Mouse (Mus musculus): ENCODE data around the gene Rgs7. TPM values are rescaled to one million over a fixed set of nuclear protein-coding genes. Genes with fewer than 3 reads are reported as not detected.

Gene Rgs7
- polyA plus RNA-seq, 1 experiment, result 0.72 TPM

DNA sequence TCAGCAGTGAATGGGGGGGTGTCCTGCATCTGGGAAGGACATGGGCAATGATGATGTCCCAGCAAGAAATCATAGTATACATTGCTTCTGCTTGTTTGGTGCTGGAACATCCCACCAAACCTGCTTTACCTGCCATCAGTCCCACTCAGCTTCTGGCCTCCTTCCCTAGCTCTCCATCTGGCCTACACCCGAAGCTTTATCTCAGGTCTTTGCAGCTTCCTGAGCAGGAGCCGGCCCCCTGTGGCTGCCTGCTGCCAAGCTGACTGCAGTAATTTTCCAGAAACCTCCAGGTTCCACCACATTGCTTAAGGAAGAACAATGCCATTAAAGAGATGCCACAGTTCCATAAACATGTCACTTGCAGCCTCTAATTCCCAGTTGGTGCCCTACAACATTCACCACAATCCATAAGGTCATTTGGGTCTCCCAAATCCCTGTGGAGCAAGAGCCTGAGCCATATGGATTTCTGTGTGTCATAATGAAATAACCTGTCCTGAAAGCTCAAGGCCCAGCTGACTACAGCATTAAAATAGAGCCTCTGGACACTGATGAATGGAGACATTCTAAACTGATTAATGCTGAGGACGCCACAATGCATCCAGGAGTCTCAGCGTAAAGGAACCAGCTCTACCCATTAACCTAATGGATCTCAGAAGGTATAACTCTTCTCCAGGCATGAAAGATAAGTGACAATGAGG is 60.8 kb downstream of the Rgs7 start:
- DNase-seq (ENCODE audit: low spot score), result no peak

DNA sequence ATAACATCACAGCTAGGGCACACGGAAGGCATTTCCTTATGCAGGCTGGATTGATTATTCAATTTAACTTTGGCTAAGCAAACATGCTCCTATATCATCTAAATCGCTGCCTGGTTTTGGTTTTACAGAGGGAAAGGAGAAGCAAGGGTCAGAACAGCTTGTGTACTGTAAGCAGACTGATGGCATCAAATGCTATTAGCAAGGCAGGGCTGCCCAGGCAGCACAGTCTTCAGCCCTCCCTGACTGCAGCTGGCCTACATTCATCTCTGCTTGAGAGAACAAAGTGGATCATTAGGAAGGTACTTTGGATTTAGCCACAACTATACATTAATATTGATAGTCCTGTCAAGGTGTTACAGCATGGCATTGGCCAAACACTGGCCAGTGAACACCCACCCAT is 65.2 kb downstream of the Rgs7 start:
- DNase-seq (ENCODE audit: low spot score), result no peak

DNA sequence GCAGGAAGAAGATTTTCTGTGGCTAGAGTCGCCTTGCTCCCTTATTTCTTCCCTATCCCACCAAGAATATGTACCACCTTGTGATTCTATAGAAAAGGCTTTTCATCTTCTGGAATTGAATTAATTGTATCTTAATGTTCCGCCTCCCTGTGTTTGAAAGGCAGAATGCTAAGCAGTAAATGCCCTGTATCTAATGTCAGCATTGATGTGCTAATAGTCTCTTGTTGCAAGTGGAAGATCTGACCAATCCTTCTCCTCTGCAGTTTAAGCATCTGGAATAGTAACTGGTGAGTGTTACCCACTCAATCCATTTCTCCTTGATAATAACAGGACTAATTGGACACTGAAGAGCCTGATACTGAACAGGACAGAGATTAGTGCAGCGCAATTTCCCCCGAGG is 65.9 kb downstream of the Rgs7 start:
- DNase-seq (ENCODE audit: low spot score), result no peak

DNA sequence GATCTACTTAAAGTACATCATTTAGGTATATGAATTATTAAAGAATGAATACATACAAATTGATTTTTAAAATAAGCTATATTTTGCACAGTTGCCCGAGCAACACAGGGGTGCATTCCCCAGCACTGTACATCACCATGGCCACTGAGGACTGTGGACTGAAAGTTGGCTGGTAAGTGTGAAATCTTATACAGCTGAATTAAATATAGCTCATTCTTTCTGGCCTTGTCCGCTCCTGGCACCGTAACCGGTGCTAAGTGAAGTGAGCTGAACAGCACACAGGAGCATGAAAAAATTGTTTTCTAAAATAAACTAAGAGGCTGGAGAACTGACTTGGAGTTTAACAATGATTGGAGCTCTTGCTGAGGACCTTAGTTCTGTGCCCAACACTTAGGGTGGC is 71.4 kb downstream of the Rgs7 start:
- DNase-seq (ENCODE audit: low spot score), result no peak

DNA sequence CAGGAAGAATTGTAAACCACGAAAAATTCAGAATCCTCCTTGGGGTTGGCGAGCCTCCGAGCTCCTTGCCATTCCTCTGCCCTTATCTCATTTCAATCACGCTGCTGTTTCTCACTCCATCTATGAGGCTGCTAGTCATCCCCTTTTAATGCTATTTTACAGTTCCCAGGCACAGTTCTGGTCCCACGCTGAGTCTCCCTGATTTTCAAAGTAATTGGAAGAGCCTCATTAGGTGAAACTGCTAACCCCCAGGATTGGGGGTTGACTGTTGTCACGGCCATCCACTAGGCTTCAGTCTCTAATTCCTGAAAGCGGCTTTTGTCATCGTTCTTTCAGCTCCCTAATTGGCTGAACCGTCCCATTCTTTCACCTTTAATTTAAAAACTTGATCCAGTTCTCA is 76.6 kb downstream of the Rgs7 start:
- no peak for DNase-seq (ENCODE audit: low spot score)

DNA sequence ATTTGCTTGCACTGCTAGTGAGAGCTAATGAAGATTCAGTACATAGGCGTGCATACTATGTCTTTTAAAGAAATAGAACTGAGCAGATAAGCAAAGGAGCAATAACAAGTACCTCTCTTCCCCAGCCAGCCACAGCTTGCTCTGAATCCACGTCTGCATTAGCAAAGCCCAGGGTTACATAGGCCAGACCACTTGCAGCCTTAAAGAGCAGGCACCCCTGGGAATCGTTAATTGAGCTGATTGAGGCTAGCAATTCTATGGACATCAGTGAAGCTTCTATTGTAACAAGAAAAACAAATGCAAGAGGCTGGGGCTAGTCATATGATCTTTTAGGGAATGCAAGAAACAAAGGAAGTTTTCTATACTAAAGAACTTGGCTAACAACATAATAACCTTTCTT is 81.9 kb downstream of the Rgs7 start:
- no peak for DNase-seq (ENCODE audit: low spot score)

DNA sequence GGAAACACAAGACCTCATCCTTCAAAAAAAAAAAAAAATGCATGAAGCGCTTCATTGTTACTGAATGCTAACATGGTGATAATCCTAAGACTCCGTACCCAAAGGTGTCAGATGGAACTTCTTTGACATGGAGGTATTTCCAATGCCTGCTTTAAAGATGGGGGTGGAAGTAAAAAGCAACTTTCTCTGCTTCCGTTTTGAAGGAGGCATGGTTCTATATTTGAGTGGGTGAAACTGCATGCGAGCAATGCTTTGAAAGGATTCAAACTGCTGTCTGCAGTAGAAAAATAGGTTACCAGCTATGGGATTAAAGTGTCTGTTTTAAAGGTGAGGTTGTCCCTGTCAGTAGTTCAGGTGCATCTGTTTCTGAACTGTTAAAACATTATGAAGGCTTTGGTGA is 100.4 kb downstream of the Rgs7 start:
- DNase-seq (ENCODE audit: low spot score), result no peak

DNA sequence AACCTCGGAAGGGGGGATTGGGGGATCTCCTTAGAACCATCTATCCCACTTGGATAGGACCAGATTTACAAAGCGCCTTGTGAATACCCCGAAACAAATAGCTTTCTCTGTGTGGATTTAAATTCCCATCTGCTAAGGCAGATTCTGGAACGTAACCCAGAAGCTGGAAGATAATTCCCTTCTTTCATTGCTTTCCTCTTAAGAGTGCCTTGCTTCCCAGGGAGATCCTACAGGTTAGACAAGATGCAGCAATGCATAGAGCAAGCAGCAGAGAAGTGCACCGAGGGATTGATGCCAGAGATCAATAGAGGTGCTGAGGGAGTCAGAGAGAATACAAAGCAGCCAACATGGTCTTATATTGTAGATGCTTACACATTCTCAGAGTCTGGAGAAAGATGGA is 103.0 kb downstream of the Rgs7 start:
- no peak for DNase-seq (ENCODE audit: low spot score)

DNA sequence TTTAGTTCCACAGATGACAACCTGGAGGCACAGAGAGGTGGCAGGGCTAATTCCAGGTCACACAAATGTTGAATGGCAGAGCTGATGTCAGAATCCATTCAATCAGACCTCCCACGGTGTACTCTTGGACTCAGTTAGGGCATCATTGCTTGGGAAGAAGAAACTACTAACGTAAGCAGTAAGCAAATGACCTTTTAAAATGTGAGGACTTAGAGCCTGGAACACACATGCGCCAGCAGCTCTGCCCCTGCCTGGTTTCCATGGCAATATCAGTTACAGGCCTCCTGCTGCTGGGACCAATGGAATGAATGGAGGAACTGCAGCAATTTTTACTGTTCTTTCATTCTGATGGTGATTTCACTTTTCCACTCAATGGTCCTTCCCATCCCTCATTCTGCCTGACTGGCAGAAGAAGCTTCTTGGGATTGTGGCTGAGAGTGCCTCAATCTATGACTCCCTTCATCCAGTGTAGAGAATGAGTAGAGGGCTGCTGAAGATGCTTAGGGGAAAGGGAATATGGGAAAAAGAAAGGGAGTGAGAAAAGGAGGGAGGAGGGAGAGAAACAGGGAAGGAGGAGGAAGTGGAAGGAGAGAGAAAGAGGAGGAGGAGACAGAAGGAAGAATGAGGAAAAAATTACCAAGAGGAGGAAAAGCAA is 106.6 kb downstream of the Rgs7 start:
- no peak for DNase-seq (ENCODE audit: low spot score)

DNA sequence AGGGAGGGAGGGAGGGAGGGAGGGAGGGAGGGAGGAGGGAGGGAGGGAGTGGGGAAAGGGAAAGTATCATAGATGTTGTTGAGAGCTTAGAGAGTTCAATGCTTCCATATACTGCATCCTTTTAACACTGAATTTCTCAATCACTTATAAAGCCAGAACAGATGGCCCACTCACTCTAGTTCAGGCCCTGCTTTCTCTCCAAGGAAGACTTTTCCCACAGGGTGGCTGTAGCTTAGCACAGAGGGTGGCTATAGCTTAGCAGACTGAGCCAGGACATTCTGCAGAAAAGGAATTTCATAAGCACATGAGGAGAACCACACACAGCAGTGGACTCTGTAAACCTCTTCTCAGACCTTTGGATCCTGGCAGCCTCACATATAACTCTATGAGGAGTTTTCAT is 119.7 kb downstream of the Rgs7 start:
- DNase-seq (ENCODE audit: low spot score), result no peak

DNA sequence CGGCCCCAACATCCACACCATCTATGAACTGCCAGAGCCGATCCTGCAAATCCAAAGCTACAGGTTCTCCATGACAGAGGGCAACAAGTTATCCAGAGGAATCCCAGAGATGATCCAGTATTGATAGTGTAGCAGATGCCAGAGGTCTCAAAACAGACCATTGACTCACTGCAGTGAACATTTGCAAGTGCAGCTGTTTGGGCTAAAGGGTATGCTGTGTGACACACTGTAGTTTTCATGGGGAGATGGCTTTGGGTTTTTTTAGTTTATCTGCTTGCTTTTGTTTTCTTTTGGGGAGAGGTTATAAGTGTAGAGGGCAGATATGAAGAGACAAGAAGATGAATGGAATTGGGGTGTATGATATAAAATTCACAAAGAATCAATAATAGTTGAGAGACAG is 124.2 kb downstream of the Rgs7 start:
- no peak for DNase-seq (ENCODE audit: low spot score)

DNA sequence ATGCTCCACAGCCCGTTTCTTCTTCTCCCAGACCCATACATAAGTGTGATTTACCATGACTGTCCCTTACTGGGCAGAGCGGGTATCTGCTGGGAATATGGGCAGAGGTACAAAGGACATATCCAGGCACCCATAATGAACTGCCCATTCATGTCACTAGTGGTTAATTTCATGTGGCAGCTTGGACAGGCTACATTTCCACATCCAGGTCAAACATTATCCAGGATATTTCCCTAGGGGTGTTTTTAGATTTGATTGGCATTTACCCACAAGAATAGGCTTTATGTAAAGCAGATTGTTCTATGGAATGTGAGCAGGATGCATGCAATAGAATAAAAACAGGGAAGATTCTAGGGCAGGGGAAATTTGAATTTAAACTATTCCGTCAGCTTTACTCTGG is 128.7 kb downstream of the Rgs7 start:
- DNase-seq (ENCODE audit: low spot score), result no peak

DNA sequence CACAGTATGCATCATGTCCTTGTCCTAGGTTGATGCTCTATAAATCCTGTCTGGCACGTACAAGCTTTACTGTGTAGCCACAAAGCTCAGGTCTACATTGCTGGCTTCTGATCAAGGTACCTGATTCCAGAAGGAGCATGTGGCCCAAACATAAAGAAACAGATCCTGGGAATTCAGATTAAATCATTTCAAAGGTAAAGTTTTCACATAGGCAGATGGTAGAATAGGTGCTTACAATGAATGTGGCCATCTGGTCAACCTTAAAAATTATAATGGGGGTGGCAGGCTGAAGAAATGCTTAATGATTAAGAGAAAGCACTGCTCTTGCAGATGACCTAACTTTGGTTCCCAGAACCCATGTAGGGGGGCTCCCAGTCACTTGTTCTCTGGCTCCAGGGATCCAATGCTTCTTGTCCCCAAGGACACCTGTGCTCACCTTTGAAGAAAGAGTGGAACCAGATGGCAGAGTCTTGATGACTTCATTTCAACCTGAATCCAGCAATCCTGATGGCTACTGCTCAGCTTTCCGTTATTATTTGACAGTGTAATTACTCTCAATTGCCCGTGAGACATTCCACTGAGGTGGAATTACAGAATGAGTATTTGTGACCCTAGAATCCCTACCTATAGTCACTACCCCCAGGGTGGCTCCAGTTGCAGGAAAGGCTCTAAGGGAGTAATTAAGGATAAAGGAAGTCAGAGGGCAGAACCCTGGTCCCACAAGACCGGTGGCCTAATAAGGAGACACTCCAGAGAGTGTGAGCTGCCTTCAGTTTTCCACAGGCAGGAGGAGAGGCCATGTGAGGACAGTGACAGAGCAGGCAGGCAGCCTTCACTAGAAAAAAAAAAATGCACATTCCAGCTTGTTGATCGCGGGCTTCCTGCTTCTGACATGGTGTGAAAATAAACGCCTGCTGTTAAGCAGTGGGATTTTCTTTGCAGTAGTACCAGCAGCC is 132.6 kb downstream of the Rgs7 start:
- no peak for DNase-seq (ENCODE audit: low spot score)

DNA sequence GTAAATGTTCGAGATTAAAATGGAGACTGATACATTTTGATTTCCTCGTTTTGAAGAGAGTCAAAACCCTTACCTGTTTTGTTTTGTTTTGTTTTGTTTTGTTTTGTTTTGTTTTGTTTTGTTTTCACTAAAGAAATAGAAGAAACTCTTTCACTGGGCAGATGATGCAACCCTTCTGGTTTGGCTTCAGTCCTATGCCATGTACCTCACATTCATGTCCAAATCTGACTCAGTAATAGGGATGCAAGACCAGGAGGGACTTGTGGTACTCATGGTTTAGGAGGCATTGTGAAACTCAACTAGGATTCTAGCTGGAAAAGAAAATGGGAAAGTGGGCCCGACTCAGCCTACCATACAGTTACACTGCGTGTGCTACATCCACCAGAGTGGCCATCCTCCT is 139.4 kb downstream of the Rgs7 start:
- DNase-seq (ENCODE audit: low spot score), result no peak

DNA sequence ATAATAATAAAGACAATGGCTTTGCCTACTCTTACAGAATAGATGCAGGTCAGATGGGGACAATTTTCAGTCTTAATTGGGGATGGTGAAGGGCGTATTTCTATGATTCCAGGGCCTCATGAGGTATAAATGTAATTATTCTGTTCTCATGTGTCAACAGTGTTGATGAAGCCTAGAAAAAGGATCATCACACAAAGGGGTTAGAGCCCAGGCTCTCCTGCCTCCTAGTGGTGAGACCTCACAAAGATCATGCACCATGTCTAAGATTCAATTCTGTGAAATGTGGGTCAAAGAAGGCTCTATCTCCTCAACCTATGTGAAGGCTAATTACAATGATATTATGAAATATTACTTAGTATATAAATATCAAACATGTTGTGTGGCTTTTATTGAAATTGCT is 146.1 kb downstream of the Rgs7 start:
- no peak for DNase-seq (ENCODE audit: low spot score)

DNA sequence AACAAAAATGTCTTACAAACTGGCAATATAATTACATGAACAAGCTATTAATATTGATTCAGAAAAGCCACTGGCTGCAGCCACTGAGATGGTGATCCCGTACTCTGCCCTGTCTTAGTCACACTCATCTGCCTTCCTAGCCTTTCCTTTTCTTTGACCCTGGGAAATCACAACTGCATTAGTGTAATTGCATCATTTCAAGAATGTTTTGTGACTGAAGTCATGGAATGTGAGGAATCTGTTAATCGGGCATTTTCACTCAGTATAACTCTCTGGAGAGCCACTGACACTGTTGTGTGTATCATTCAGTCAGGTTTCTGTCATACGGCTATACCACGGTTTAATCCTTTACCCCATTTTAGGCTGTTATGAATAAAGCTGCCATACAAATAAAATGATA is 156.1 kb downstream of the Rgs7 start:
- DNase-seq (ENCODE audit: low spot score), result no peak

DNA sequence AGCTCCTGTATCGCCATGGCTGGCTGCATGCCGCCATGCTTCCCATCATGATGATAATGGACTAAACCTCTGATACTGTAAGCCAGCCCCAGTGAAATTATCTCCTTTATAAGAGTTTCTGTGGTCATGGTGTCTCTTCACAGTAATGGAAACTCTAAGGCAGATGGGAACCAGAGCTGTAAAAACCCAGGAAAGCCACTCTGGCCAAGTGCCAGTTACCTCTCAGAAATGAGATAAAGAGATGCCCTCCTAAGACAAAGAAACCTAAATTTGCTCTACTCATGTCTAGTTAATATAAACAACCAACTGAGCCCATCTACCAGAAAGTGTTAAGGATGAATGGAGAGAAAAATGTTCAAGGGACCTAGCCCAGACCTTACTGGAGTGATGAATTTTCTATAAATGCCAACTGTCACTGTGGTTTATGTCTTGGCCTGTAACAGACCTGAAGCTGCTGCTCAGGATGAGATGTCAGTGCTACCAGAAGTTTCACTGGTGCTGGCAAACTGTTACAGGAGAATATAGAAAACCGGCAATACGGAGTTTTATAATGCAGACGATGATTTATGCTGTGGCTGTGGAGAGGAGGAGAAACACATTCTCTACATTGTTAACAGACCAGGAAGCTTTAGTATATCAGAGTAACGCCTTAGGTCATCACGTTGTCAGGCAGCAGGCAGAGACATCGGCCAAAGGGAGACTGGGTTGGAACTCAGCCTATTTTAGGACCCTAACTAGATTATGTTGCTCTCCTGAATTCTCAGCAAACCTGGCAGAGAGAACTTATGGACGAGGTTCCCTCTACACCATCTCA is 159.1 kb downstream of the Rgs7 start:
- DNase-seq (ENCODE audit: low spot score), result no peak

DNA sequence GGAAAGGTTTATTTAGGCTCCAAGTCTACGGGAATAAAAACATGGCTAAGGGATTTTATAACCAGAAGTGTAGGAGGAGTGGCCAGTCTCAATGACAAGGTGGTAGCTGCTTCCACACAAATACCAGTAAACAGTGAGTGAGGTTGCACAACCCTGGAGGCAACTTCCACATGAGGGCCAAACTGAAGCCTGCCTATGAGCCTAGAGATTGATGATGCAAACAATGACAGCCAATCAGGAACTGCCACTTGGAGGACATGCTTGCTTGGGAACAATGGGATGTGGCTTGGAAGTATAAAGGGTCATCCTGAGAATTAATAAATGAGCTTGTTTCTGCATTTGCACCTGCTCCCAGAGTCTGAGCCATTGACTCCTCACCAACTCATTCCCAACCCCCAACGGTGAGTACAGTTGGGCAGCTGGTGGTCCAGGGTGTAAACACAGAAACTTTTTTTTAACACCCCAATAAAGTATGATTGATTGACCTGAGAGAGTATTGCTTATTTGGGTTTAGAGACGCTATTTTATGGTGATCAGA is 162.3 kb downstream of the Rgs7 start:
- DNase-seq (ENCODE audit: low spot score), result no peak

DNA sequence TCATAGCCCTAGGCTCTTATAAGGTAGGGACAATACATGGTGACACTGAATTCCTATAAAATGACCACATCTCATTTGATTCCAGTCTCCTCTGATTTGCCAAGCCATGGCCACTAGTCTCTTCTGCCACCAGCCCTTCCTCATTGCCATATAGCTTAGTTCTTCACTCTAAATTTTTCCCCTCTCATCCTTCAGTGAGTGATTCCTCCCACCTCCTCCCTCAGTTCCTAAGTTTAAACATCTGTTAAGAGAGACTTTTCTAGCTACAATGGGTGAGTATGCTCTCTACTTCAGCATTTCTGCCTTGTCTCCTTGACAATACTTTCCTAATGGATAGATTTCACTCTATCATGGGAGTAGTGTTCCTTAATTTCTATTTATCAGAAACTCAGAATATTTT is 169.5 kb downstream of the Rgs7 start:
- DNase-seq (ENCODE audit: low spot score), result no peak

DNA sequence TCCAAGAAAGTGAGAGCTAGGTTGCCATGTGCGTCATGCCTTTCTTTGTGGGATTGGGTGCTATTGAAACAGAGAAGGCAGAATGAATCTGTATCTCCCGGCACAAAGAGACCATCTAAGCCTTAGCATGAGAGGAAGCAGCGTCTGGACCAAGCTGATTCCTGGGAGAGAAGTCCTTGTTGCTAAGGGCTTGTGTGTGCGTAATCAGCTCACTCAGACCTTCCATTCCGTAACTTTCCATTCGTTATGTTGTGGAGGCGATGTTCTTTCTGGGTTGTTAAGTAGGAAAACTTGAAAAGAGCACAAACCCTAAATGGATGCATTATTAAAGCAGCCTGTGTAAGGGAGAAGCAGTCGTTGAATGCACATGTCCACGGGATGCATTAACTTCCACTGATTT is 173.1 kb downstream of the Rgs7 start:
- no peak for DNase-seq (ENCODE audit: low spot score)

DNA sequence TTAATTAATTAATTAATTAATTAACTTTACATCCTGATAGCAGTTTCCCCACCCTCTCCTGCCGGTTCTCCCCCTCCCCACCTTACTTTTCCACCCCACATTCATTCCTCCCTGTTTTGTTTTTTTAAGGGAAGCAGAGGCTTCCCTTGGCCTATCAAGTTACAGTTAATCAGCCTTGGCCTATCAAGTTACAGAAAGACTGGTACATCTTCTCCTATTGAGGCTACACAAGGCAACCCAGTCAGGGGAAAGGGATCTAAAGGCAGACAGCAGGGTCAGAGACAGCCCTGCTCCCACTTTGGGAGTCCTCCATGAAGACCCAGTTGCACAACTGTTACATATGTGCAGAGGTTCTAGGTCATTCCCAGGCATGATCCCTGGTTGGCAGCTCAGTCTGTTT is 175.0 kb downstream of the Rgs7 start:
- DNase-seq (ENCODE audit: low spot score), result no peak

DNA sequence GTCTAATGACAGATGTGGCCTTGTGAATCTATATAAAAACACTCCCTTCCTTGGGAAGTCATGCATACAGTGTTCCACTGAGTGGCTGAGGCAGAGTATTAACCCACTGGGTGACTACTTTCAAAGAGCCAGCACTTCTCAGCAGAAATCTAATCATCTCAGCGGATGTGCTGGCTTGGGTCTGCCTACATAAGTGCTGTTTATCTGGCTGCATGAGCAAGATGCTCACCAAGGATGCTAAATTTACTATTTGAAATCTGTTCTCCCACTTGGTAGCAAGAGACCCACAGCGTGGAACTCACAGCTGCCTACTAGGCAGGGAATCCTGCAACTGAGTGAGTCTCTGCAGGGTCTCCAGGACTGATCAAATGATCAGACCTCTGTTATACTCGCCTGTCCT is 184.7 kb downstream of the Rgs7 start:
- no peak for DNase-seq (ENCODE audit: low spot score)

All from urinary bladder, adult 2 months (tissue).